Mouse (Mus musculus) adrenal gland, postnatal 10 days (tissue): Measurements from ENCODE around the gene Dcaf7. TPM values are rescaled to one million over a fixed set of nuclear protein-coding genes. Genes with fewer than 3 reads are reported as not detected.
"Not testable (repeated sequence)": the region's sequence is repeated elsewhere in the genome, so short reads cannot be mapped to it uniquely, and the experiment has no call there.

ENCODE experiments used
- DNase-seq: peaks from one replicate; pipeline ENCODE4 v3.0.0; 2021; ENCODE audit warnings: mixed read lengths
- long read RNA-seq, 2 experiments: library from polyadenylated mRNA; stranded (forward); transcript quantifications; one replicate each; pipeline ENCODE4 v2.0.0; 2021
- total RNA-seq, 2 experiments: library from RNA; stranded (reverse); gene quantifications; 2 replicates each; pipeline ENCODE4 v1.2.3; 2021

Dcaf7 gene
- total RNA-seq: 10 to 100 TPM; 54.3 to 56.1 TPM
- long read RNA-seq, experiment 1, full-length matches to known transcripts: 6 of 14 reads
- long read RNA-seq, experiment 1, partial matches to known transcripts: 1 of 14 reads
- long read RNA-seq, experiment 1, other reads (novel, unspliced or antisense): 7 of 14 reads
- long read RNA-seq, experiment 2, full-length matches to known transcripts: 4 of 10 reads
- long read RNA-seq, experiment 2, partial matches to known transcripts: 1 of 10 reads
- long read RNA-seq, experiment 2, other reads (novel, unspliced or antisense): 5 of 10 reads

- peak; percentile 96 for DNase-seq
Measured at GRCm38 (mm10) chr11:106036548-106037417, at the start of gene Dcaf7. Gene Dcaf7 (plus strand): TSS chr11:106036872.

- DNase-seq: no peak
Measured at GRCm38 (mm10) chr11:105987446-105987845, 49.2 kb upstream of the Dcaf7 start.

- DNase-seq: no peak
Measured at GRCm38 (mm10) chr11:105989446-105989845, 47.2 kb upstream of the Dcaf7 start.

- DNase-seq: peak; percentile 51
Measured at GRCm38 (mm10) chr11:105990231-105990630, 46.4 kb upstream of the Dcaf7 start.

GRCm38 (mm10) chr11:105994375-105994774 is 42.3 kb upstream of the Dcaf7 start, which contains the start of gene Ace3:
Gene Ace3 (plus strand): TSS chr11:105994675.
- DNase-seq: no peak

GRCm38 (mm10) chr11:106000062-106000461 is 36.6 kb upstream of the Dcaf7 start:
- no peak for DNase-seq

GRCm38 (mm10) chr11:106001718-106002117 is 35.0 kb upstream of the Dcaf7 start:
- DNase-seq: no peak

- no peak for DNase-seq
Measured at GRCm38 (mm10) chr11:106004576-106004975, 32.1 kb upstream of the Dcaf7 start.

- no peak for DNase-seq
Measured at GRCm38 (mm10) chr11:106005970-106006369, 30.7 kb upstream of the Dcaf7 start.

GRCm38 (mm10) chr11:106007821-106008220 is 28.9 kb upstream of the Dcaf7 start, which contains the start of gene Kcnh6:
Gene Kcnh6 (plus strand): TSS chr11:106008124.
- DNase-seq: peak; percentile 86

GRCm38 (mm10) chr11:106012711-106013110 is 24.0 kb upstream of the Dcaf7 start:
- no peak for DNase-seq

GRCm38 (mm10) chr11:106013556-106014225 is 23.0 kb upstream of the Dcaf7 start:
- peak; percentile 68 for DNase-seq

GRCm38 (mm10) chr11:106016440-106016839 is 20.2 kb upstream of the Dcaf7 start:
- DNase-seq: no peak

- DNase-seq: no peak
Measured at GRCm38 (mm10) chr11:106020051-106020763, 16.5 kb upstream of the Dcaf7 start.

GRCm38 (mm10) chr11:106025774-106026173 is 10.9 kb upstream of the Dcaf7 start:
- no peak for DNase-seq

- DNase-seq: peak; percentile 77
Measured at GRCm38 (mm10) chr11:106026465-106027151, 10.1 kb upstream of the Dcaf7 start.

GRCm38 (mm10) chr11:106027607-106028006 is 9.1 kb upstream of the Dcaf7 start:
- DNase-seq: no peak

- not testable (repeated sequence) for DNase-seq
Measured at GRCm38 (mm10) chr11:106032074-106032473, 4.6 kb upstream of the Dcaf7 start.

- DNase-seq: no peak
Measured at GRCm38 (mm10) chr11:106033491-106033919, 3.2 kb upstream of the Dcaf7 start.

GRCm38 (mm10) chr11:106034986-106035385 is 1.7 kb upstream of the Dcaf7 start:
- no peak for DNase-seq

GRCm38 (mm10) chr11:106037418-106037751 is 713 bp downstream of the Dcaf7 start:
- peak; percentile 46 for DNase-seq
